Mouse (Mus musculus): ENCODE results near the gene Ypel4.

GRCm38 (mm10) chr2:84688080-84688844 is 45.6 kb upstream of the Ypel4 start:
- TF ChIP-seq POLR2A (IDR thresholded peaks at IDR 0.05; ENCODE audit: low read depth, low read length) (no peak), CTCF (IDR thresholded peaks at IDR 0.05; ENCODE audit: extremely low read depth, insufficient read depth, insufficient read length, insufficient replicate concordance) (no peak)

Measured in spleen, adult 2 months (tissue).